Mouse (Mus musculus) myocyte (in vitro differentiated cells): ENCODE results near the gene Trim67.

Experiments used
- E2F4 ChIP-seq: IDR thresholded peaks from one replicate; pipeline ENCODE4 v1.6.1; 2011; ENCODE audit warnings: mild to moderate bottlenecking, control low read depth, moderate library complexity; ENCODE audit not compliant: insufficient read depth
- POLR2A ChIP-seq: IDR thresholded peaks from one replicate; pipeline ENCODE4 v1.6.1; 2011; ENCODE audit warnings: low read depth, mild to moderate bottlenecking, control low read depth, moderate library complexity; ENCODE audit not compliant: insufficient read length
- POLR2AphosphoS2 ChIP-seq: IDR thresholded peaks from one replicate; pipeline ENCODE4 v1.6.1; 2011; ENCODE audit warnings: low read depth, control low read depth; ENCODE audit not compliant: insufficient read length
- TCF12 ChIP-seq: IDR thresholded peaks from one replicate; pipeline ENCODE4 v1.6.1; 2011; ENCODE audit warnings: mild to moderate bottlenecking, control low read depth; ENCODE audit not compliant: poor library complexity, insufficient read depth, severe bottlenecking
- USF1 ChIP-seq: IDR thresholded peaks from one replicate; pipeline ENCODE4 v1.6.1; 2011; ENCODE audit warnings: low read depth, mild to moderate bottlenecking, control low read depth, moderate library complexity

- TF ChIP-seq TCF12, result no peak
- no peak for TF ChIP-seq USF1
- no peak for TF ChIP-seq POLR2AphosphoS2
- no peak for TF ChIP-seq POLR2A
- TF ChIP-seq E2F4, result no peak
These were observed 2.2 kb upstream of the Trim67 start for GRCm38 (mm10) chr8:124790676-124791075.
